ENCODE assay signal across 8 mouse cellular contexts in genomic region chr12:67221329-67222220, GRCm38 (mm10). TPM values are rescaled to one million over a fixed set of nuclear protein-coding genes. Genes with fewer than 3 reads are reported as not detected.
DNase-seq lines count a peak whose midpoint lies in the region; ATAC-seq lines count a peak whose summit lies in the region.

No protein-coding gene starts in this region.

- no peaks in the 10 kb centered on the region for H3K9me3 ChIP-seq in stomach, embryonic 14.5 days (ENCODE audit: control insufficient read depth, low read depth, low read length)

- H3K27me3 ChIP-seq in stomach, embryonic 14.5 days (ENCODE audit: control insufficient read depth, insufficient read depth, low read length) = peaks cover 6% of the 10 kb centered on the region; the same call in 1 of the 2 replicates

- ATAC-seq in granulocyte monocyte progenitor cell, adult 5-6 weeks (replicated peaks; ENCODE audit: poor library complexity, severe bottlenecking) = peak; percentile 21; the same call in 1 of the 2 replicates
- ATAC-seq in stomach, embryonic 14.5 days (ENCODE audit: insufficient number of reproducible peaks, insufficient read depth, low FRiP score, low read depth) = peak; percentile 62

- H3K4me2 ChIP-seq in stomach, embryonic 14.5 days (replicated peaks; ENCODE audit: low read depth, low read length) = peak overlapping the region; percentile 98

- no peak overlapping the region for H3K27ac ChIP-seq in stomach, embryonic 14.5 days (ENCODE audit: low read length)

- under 1% methylated on average over 70 of the region's 78 CpGs for WGBS in stomach, embryonic 14.5 days

- H3K4me1 ChIP-seq in stomach, embryonic 14.5 days (ENCODE audit: control insufficient read depth, insufficient read depth, low read length) = no peaks in the 10 kb centered on the region

- H3K9ac ChIP-seq in stomach, embryonic 14.5 days (replicated peaks; ENCODE audit: low read depth, low read length) = peak overlapping the region; percentile 14; the same call in 1 of the 2 replicates

- H3K36me3 ChIP-seq in stomach, embryonic 14.5 days (ENCODE audit: control insufficient read depth, insufficient read depth, low read length) = no peaks in the 10 kb centered on the region

- peak; percentile 23 for DNase-seq in ovary, postnatal 36 days (ENCODE audit: low spot score)
- DNase-seq in ovary, postnatal 10 days (ENCODE audit: low spot score) = no peak
- peak; percentile 34 to 57 for DNase-seq in cerebellum, postnatal 4 days (ENCODE audit: low spot score in 2 of 2)
- DNase-seq in layer of hippocampus, adult 8-10 months (ENCODE audit: low spot score in 2 of 2) = peak; percentile 50 to 64
- peak; percentile 4 to 23 for DNase-seq in lung, postnatal 4 days
- no peak for DNase-seq in natural killer cell, adult 2 months (ENCODE audit: low spot score in 2 of 2)

- H3K4me3 ChIP-seq in stomach, embryonic 14.5 days (ENCODE audit: low read depth, low read length) = peak overlapping the region; percentile 55

RNA-seq across cellular contexts. Expression of gene Mdga2, which starts 0.8 kb away (rescaled TPM):
- not detected in 2 replicates for total RNA-seq in granulocyte monocyte progenitor cell, adult 5-6 weeks (2014; fragmentation: Nextera tagmentation)
- not detected in 2 replicates for total RNA-seq in granulocyte monocyte progenitor cell, adult 5-6 weeks (2017)
- total RNA-seq in layer of hippocampus, adult 8-10 months (2022) = 10 to 100 TPM; 43.4 to 59.8 (median 56.2) TPM
- polyA plus RNA-seq in stomach, embryonic 14.5 days (2014; fragmentation: Nextera tagmentation; extraction: Ambion mirVana) = 1.7 and 2.2 TPM in 2 replicates

Comparison
In these comparisons a context has a peak if more than half of its experiments do, and no peak if none do; other contexts are left out.
1. DNase-seq: peak in ovary, postnatal 36 days (single experiment), cerebellum, postnatal 4 days (2 of 2), layer of hippocampus, adult 8-10 months (2 of 2) and lung, postnatal 4 days (2 of 2); none in ovary, postnatal 10 days (single experiment) and natural killer cell, adult 2 months (0 of 2).
2. RNA of gene Mdga2, which starts 0.8 kb away (total RNA-seq): 43.4 to 59.8 TPM in layer of hippocampus, adult 8-10 months; not detected in granulocyte monocyte progenitor cell, adult 5-6 weeks; every median in the first group is over 10 times any median in the second.